Mouse (Mus musculus) stomach, postnatal 0 days (tissue): ENCODE data around the gene Cenpt.
A peak's percentile ranks its signal among the peaks of the same experiment; 100 is the strongest.

Source experiments
- CTCF ChIP-seq: IDR thresholded peaks from 2 replicates; pipeline ENCODE4 v1.5.1; 2016; ENCODE audit warnings: antibody characterized with exemption, low read depth, mild to moderate bottlenecking, moderate library complexity
- EP300 ChIP-seq: optimal IDR thresholded peaks from 2 replicates; pipeline ENCODE3; 2016; ENCODE audit warnings: antibody characterized with exemption

DNA sequence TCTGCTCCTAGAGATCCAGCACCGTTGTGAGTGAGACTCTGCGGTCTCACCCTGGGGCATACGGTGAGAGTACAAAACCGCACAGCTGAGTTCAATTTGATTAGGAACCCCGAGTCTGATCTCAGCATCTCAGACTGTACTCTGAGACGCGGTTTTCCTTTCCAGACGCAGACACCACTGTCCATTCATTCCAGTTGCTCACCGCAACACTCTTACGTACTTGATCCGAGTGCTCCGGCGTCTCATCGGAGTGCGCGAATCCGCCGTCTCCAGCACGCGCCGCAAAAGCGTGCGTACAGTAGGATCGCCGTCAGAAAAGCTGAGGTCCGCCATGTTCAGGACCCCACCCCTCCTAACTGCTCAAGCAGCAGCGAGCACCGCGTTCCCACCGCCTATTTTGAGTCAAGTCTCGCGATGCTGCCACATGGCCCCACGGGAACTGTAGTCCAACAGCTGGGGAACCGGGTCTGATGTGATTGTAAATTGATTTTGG is 1.4 kb downstream of the Cenpt start:
- TF ChIP-seq CTCF: no peak
- TF ChIP-seq EP300: peak; percentile 83
